Mouse (Mus musculus): ENCODE measurements around the gene Vmn1r166. TPM values are rescaled to one million over a fixed set of nuclear protein-coding genes. Genes with fewer than 3 reads are reported as not detected.
"Not testable (repeated sequence)": the region's sequence is repeated elsewhere in the genome, so short reads cannot be mapped to it uniquely, and the experiment has no call there.

The Vmn1r166 gene
- not detected for total RNA-seq (2021)
- long read RNA-seq, experiment 1: 0 reads
- long read RNA-seq, experiment 2: 0 reads

- H3K4me3 ChIP-seq; DNase-seq; H3K27ac ChIP-seq; intact Hi-C loops (cut with DNase I): not testable (repeated sequence)
Observed at GRCm38 (mm10) chr7:23251582-23251981, at the start of gene Vmn1r166. Gene Vmn1r166, minus strand, starts transcription at chr7:23251682.

- DNase-seq; intact Hi-C loops (cut with DNase I); H3K4me3 ChIP-seq: not testable (repeated sequence)
Observed at GRCm38 (mm10) chr7:23300892-23301291, 49.4 kb upstream of the Vmn1r166 start, which contains the start of gene Nlrp4e. Gene Nlrp4e, plus strand, starts transcription at chr7:23301192.

GRCm38 (mm10) chr7:23278800-23279199 is 27.3 kb upstream of the Vmn1r166 start, which contains the start of gene Gm6902:
Gene Gm6902, minus strand, starts transcription at chr7:23278900.
- H3K27ac ChIP-seq; DNase-seq; intact Hi-C loops (cut with DNase I); H3K4me3 ChIP-seq: not testable (repeated sequence)

More at GRCm38 (mm10) chr7:23300892-23301291, 49.4 kb upstream of the Vmn1r166 start, which contains the start of gene Nlrp4e:
- not testable (repeated sequence) for H3K27ac ChIP-seq

GRCm38 (mm10) chr7:23217032-23217431 is 34.5 kb downstream of the Vmn1r166 start, which contains the start of gene Vmn1r165:
Gene Vmn1r165, plus strand, starts transcription at chr7:23217332.
- intact Hi-C loops (cut with DNase I); H3K27ac ChIP-seq; H3K4me3 ChIP-seq; DNase-seq: not testable (repeated sequence)

Other genes starting within 250 kb of the Vmn1r166 start
- not detected for gene Gm4216, start 231.8 kb downstream of the Vmn1r166 start, total RNA-seq (2021)
- not detected for gene Vmn1r163, start 196.1 kb downstream of the Vmn1r166 start, total RNA-seq (2021)
- gene Gm8720, start 184.2 kb downstream of the Vmn1r166 start, total RNA-seq (2021): not detected
- not detected for gene Gm10662, start 107.2 kb downstream of the Vmn1r166 start, total RNA-seq (2021)
- gene Vmn1r165, start 34.4 kb downstream of the Vmn1r166 start, total RNA-seq (2021): not detected
- not detected for gene Gm6902, start 27.2 kb upstream of the Vmn1r166 start, total RNA-seq (2021)
- gene Nlrp4e, start 49.5 kb upstream of the Vmn1r166 start, total RNA-seq (2021): not detected
- gene Nlrp5, start 134.2 kb upstream of the Vmn1r166 start, total RNA-seq (2021): not detected

Measured in gastrocnemius, adult 2 months (tissue).